Mouse (Mus musculus) cortical plate, adult 2 months (tissue): ENCODE measurements at regions not wholly inside any gene's neighbourhood (a gene's known extent, or its start where the extent isn't known, plus 50 kb on each side); places are given as distances from the start of the nearest gene placed in this dataset.

Experiments
- H3K27ac ChIP-seq: fragments of 200-500 bp; 2 replicates; pipeline ENCODE4 v1.5.1; 2012; ENCODE audit warnings: low read length, control low read depth, inconsistent platforms; ENCODE audit not compliant: insufficient read depth
- H3K4me1 ChIP-seq: fragments of 200-500 bp; 2 replicates; pipeline ENCODE4 v1.6.1; 2011; ENCODE audit warnings: low read length; ENCODE audit not compliant: control insufficient read depth, insufficient read depth
- H3K4me3 ChIP-seq: fragments of 200-500 bp; 2 replicates; pipeline ENCODE4 v1.5.1; 2011; ENCODE audit warnings: mild to moderate bottlenecking, low read length, control low read depth; ENCODE audit not compliant: insufficient read depth
- CTCF ChIP-seq: fragments of 200-500 bp; IDR thresholded peaks from 2 replicates; pipeline ENCODE4 v1.5.1; 2011; ENCODE audit warnings: mild to moderate bottlenecking, control low read depth, low read length; ENCODE audit not compliant: insufficient read depth; ENCODE audit errors: extremely low read depth
- POLR2A ChIP-seq: fragments of 200-500 bp; IDR thresholded peaks from 2 replicates; pipeline ENCODE4 v1.6.1; 2011; ENCODE audit warnings: mild to moderate bottlenecking, low read length, control low read depth; ENCODE audit not compliant: insufficient read depth; ENCODE audit errors: extremely low read depth

- no peak for TF ChIP-seq CTCF
- no peak for TF ChIP-seq POLR2A
- no peak overlapping the region for H3K27ac ChIP-seq
- no peaks in the 10 kb centered on the region; the same call in 1 of the 2 replicates for H3K4me1 ChIP-seq
- H3K4me3 ChIP-seq = no peak overlapping the region
Observed at GRCm38 (mm10) chr6:147951642-147952041, 95.4 kb upstream of the Far2 start.

GRCm38 (mm10) chr6:147953058-147953679, 93.9 kb upstream of the Far2 start:
- TF ChIP-seq POLR2A (no peak), CTCF (peak; percentile 48; the same call in 1 of the 2 replicates)
- H3K4me3 ChIP-seq = no peak overlapping the region
- H3K4me1 ChIP-seq = no peaks in the 10 kb centered on the region; the same call in 1 of the 2 replicates
- no peak overlapping the region for H3K27ac ChIP-seq

- Histone ChIP-seq H3K27ac (no peak overlapping the region), H3K4me1 (no peaks in the 10 kb centered on the region; the same call in 1 of the 2 replicates), H3K4me3 (no peak overlapping the region)
- no peak for TF ChIP-seq POLR2A
- no peak for TF ChIP-seq CTCF
Observed at GRCm38 (mm10) chr6:147953753-147954152, 93.3 kb upstream of the Far2 start.

GRCm38 (mm10) chr6:147954253-147954652, 92.8 kb upstream of the Far2 start:
- no peak overlapping the region for H3K27ac ChIP-seq
- TF ChIP-seq CTCF = no peak
- TF ChIP-seq POLR2A = no peak

GRCm38 (mm10) chr6:147954967-147955830, 91.9 kb upstream of the Far2 start:
- H3K27ac ChIP-seq = no peak overlapping the region
- TF ChIP-seq POLR2A = no peak
- TF ChIP-seq CTCF = 0 out of 2 replicates have a peak, but pooled peaks have one; percentile 3
- no peaks in the 10 kb centered on the region; the same call in 1 of the 2 replicates for H3K4me1 ChIP-seq
- no peak overlapping the region for H3K4me3 ChIP-seq

More at GRCm38 (mm10) chr6:147954253-147954652, 92.8 kb upstream of the Far2 start:
- Histone ChIP-seq H3K4me3 (no peak overlapping the region), H3K4me1 (no peaks in the 10 kb centered on the region; the same call in 1 of the 2 replicates)

GRCm38 (mm10) chr6:147964739-147965138, 82.3 kb upstream of the Far2 start:
- no peak overlapping the region for H3K27ac ChIP-seq
- H3K4me1 ChIP-seq = no peaks in the 10 kb centered on the region
- TF ChIP-seq CTCF = no peak
- no peak for TF ChIP-seq POLR2A

GRCm38 (mm10) chr6:147970162-147970608, 76.9 kb upstream of the Far2 start:
- Histone ChIP-seq H3K4me1 (no peaks in the 10 kb centered on the region), H3K27ac (no peak overlapping the region), H3K4me3 (no peak overlapping the region)
- TF ChIP-seq CTCF = no peak
- no peak for TF ChIP-seq POLR2A

More at GRCm38 (mm10) chr6:147964739-147965138, 82.3 kb upstream of the Far2 start:
- no peak overlapping the region for H3K4me3 ChIP-seq

- Histone ChIP-seq H3K4me3 (no peak overlapping the region), H3K4me1 (no peaks in the 10 kb centered on the region), H3K27ac (no peak overlapping the region)
- TF ChIP-seq CTCF (no peak), POLR2A (no peak)
Observed at GRCm38 (mm10) chr6:147972552-147972951, 74.5 kb upstream of the Far2 start.

GRCm38 (mm10) chr6:147973059-147973458, 74.0 kb upstream of the Far2 start:
- TF ChIP-seq POLR2A (no peak), CTCF (no peak)
- no peaks in the 10 kb centered on the region for H3K4me1 ChIP-seq
- H3K27ac ChIP-seq = no peak overlapping the region
- no peak overlapping the region for H3K4me3 ChIP-seq
